Mouse (Mus musculus) ES-E14 (cell line): Measurements from ENCODE around the gene Pik3ap1. TPM values are rescaled to one million over a fixed set of nuclear protein-coding genes. Genes with fewer than 3 reads are reported as not detected.

Experiments
- DNase-seq: peaks from one replicate; pipeline ENCODE4 v3.0.0-alpha.2; 2013; ENCODE audit warnings: low read depth, low spot score
- H3K27ac ChIP-seq: 2 replicates; pipeline ENCODE4 v1.5.1; 2012; ENCODE audit warnings: low read depth, mild to moderate bottlenecking, low read length, moderate library complexity, mixed read lengths; ENCODE audit not compliant: poor library complexity, insufficient read depth, severe bottlenecking
- H3K36me3 ChIP-seq: 2 replicates; pipeline ENCODE4 v1.6.1; 2012; ENCODE audit warnings: mild to moderate bottlenecking, low read length, moderate library complexity, mixed read lengths; ENCODE audit not compliant: control insufficient read depth, poor library complexity, insufficient read depth, severe bottlenecking
- H3K4me1 ChIP-seq, 2 experiments: fragments of 150-350 bp in 1 of 2; sonication (generic) in 1 of 2; 2 replicates each; pipeline ENCODE4 v1.6.1; 2012; ENCODE audit warnings: low read length in 2 of 2, mild to moderate bottlenecking in 1 of 2, mixed read lengths in 1 of 2; ENCODE audit not compliant: control insufficient read depth in 2 of 2, insufficient read depth in 2 of 2, poor library complexity in 1 of 2
- H3K4me3 ChIP-seq, 2 experiments: fragments of 150-350 bp in 1 of 2; sonication (generic) in 1 of 2; 2 replicates each; pipeline ENCODE4 v1.5.1; 2012; ENCODE audit warnings: low read length in 2 of 2, low read depth in 1 of 2, mild to moderate bottlenecking in 1 of 2, mixed read lengths in 1 of 2; ENCODE audit not compliant: insufficient read depth in 1 of 2, poor library complexity in 1 of 2, severe bottlenecking in 1 of 2
- H3K9ac ChIP-seq: 2 replicates; pipeline ENCODE4 v1.6.1; 2012; ENCODE audit warnings: low read depth, mild to moderate bottlenecking, low read length, mixed read lengths; ENCODE audit not compliant: poor library complexity, insufficient read depth, severe bottlenecking
- H3K9me3 ChIP-seq: fragments of 150-350 bp; sonication (generic); 2 replicates; pipeline ENCODE4 v1.6.1; 2012; ENCODE audit warnings: low read depth, mild to moderate bottlenecking, low read length; ENCODE audit not compliant: control insufficient read depth, insufficient read depth
- CHD2 ChIP-seq: IDR thresholded peaks from 2 replicates; pipeline ENCODE4 v1.6.1; 2014; ENCODE audit warnings: mild to moderate bottlenecking, low read depth, low read length, inconsistent platforms
- HCFC1 ChIP-seq: IDR thresholded peaks from 2 replicates; pipeline ENCODE4 v1.6.1; 2012; ENCODE audit warnings: low read length, inconsistent platforms, borderline replicate concordance; ENCODE audit not compliant: insufficient read depth
- MAFK ChIP-seq: IDR thresholded peaks from 2 replicates; pipeline ENCODE4 v1.6.1; 2014; ENCODE audit warnings: mild to moderate bottlenecking, low read depth, low read length, inconsistent platforms; ENCODE audit not compliant: insufficient read depth
- ZC3H11A ChIP-seq: IDR thresholded peaks from 2 replicates; pipeline ENCODE4 v1.6.1; 2012; ENCODE audit warnings: low read depth, mild to moderate bottlenecking, inconsistent platforms, low read length, borderline replicate concordance
- ZNF384 ChIP-seq: IDR thresholded peaks from 2 replicates; pipeline ENCODE4 v1.6.1; 2012; ENCODE audit warnings: low read depth, low read length, inconsistent platforms
- in situ Hi-C, 2 experiments: fragments of 600-800 bp; cut with MboI; formaldehyde crosslinking; loops; one replicate each; pipeline ENCODE4 v1.15.1; 2025; ENCODE audit warnings: low sequenced_read_pairs in 2 of 2, inconsistent platforms in 1 of 2; ENCODE audit not compliant: unreplicated experiment in 2 of 2
- total RNA-seq: library from RNA; depleted of rRNA; stranded (reverse); fragments of 300-350 nt; gene quantifications from 2 replicates; pipeline ENCODE4 v1.2.3, GENCODE M21; 2012

Pik3ap1 gene
- total RNA-seq, 1 experiment, result 1.1 TPM

DNA sequence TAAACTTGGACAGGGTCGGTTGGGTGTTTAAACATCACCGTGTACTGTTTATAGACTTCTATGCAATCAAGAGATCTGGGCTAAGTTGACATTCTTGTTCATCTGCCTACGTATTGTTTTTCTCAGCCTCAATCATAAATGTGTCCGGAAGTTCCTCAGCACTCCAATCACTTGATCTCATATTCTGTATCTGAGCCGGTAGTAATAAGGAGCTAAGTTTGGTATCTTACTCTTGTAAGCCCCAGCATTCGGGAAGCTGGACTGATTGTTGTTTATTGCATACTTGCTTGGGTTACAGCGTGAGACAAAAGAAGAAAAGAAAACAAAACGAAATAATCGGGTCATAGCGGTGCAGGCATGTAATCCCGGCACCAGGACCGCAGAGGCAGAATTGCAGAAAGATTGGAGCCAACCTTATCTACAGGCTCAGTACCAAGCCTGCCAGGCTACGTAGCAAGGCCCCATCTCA is 120.5 kb downstream of the Pik3ap1 start:
- H3K27ac ChIP-seq, result peak overlapping the region; percentile 53; the same call in 1 of the 2 replicates

DNA sequence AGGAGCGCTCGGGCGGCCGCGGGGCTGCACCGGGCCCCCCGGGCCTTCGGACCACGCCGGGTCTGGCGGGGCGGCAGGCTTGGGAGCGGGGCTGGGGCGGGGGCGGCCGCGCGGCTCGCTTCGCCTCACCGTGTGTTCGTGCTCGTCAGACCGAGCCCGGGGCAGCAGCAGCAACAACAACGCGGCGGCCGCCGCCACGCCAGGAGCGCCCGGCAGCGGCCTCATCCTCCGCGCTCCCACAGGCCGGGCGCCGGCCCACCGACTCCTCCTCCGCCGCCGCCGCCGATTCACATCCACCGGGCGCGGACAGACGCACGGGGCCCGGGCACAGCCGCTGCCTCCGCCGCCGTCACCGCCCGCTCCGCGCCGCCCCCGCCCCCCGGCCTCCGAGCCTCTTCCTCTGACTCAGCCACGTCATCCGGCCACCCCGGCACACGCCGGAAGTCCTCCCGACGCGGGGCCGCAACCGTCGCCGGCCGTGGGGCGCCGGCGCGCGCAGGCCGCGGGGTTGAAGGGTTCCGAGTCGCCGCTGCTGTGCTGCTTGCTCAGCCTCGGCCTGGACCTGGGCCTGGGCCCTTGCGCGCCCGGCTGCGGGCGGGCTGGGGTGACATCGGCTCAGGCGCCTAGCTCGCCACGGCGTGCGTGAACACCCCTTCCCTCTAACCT is 121.1 kb downstream of the Pik3ap1 start, which contains the start of gene Tm9sf3:
Gene Tm9sf3, minus strand, starts transcription at position 368 of the 666 bp plus-strand sequence.
- Histone ChIP-seq H3K9ac (peak within 1 kb of the TSS; percentile 91), H3K4me3 (peak within 1 kb of the TSS; percentile 93 to 99), H3K36me3 (no peaks in the 10 kb centered on the region), H3K27ac (peak within 1 kb of the TSS; percentile 65), H3K4me1 (peaks cover 6 to 13% of the 10 kb centered on the region in 2 experiments), H3K9me3 (no peaks in the 10 kb centered on the region)
- in situ Hi-C loops, result no loop called here
- TF ChIP-seq HCFC1 (peak; percentile 61; the same call in 1 of the 2 replicates), ZC3H11A (no peak), CHD2 (no peak), ZNF384 (no peak)
- no peak for DNase-seq

More for the DNA sequence above, 120.5 kb downstream of the Pik3ap1 start:
- no peak for DNase-seq
- no peaks in the 10 kb centered on the region for H3K36me3 ChIP-seq
- no peaks in the 10 kb centered on the region for H3K9me3 ChIP-seq
- peak overlapping the region; percentile 93 to 99 for H3K4me3 ChIP-seq
- peak overlapping the region; percentile 91 for H3K9ac ChIP-seq
- peaks cover 6 to 13% of the 10 kb centered on the region in 2 experiments for H3K4me1 ChIP-seq
- in situ Hi-C loops, result no loop called here
- no peak for TF ChIP-seq MAFK
- TF ChIP-seq ZNF384, result no peak
- TF ChIP-seq HCFC1, result no peak
- no peak for TF ChIP-seq ZC3H11A
- no peak for TF ChIP-seq CHD2

GRCm38 (mm10) chr19:41262712-41263629 is 121.9 kb downstream of the Pik3ap1 start:
- no peaks in the 10 kb centered on the region for H3K36me3 ChIP-seq
- DNase-seq, result no peak
- peaks cover 6 to 13% of the 10 kb centered on the region in 2 experiments for H3K4me1 ChIP-seq
- TF ChIP-seq ZNF384, result no peak
- no peak for TF ChIP-seq ZC3H11A
- TF ChIP-seq MAFK, result no peak
- TF ChIP-seq HCFC1, result no peak
- TF ChIP-seq CHD2, result no peak
- H3K4me3 ChIP-seq, result peak overlapping the region; percentile 93 to 99
- H3K9me3 ChIP-seq, result no peaks in the 10 kb centered on the region
- H3K9ac ChIP-seq, result peak overlapping the region; percentile 91
- in situ Hi-C loops, result no loop called here
- peak overlapping the region; percentile 65 for H3K27ac ChIP-seq

DNA sequence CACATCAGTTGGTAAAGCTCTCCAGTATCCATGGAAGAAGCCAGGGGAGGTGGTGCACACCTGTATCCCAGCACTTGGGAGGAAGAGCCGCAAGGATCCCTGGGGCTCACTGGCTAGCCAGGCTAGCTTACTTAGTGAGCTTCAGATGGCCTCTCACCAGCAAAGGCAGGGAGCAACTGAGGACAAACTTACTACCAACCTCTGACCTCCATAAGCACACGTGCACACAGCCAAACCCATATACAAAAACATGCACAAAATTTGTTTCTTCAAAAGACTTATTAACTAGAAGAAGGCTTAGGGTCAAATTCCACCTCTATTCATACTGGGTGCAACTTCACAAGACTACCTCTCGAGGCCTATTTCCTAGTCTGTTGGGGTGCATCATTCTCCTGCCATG is 124.2 kb downstream of the Pik3ap1 start:
- Histone ChIP-seq H3K4me1 (peaks cover 2 to 6% of the 10 kb centered on the region in 2 experiments; a peak in 3 of 4 replicates), H3K9me3 (no peaks in the 10 kb centered on the region), H3K36me3 (peaks cover 2% of the 10 kb centered on the region; the same call in 1 of the 2 replicates), H3K27ac (no peak overlapping the region), H3K9ac (no peak overlapping the region), H3K4me3 (no peak overlapping the region)
- in situ Hi-C loops, result no loop called here
- no peak for DNase-seq
- no peak for TF ChIP-seq ZC3H11A
- no peak for TF ChIP-seq CHD2
- no peak for TF ChIP-seq MAFK
- no peak for TF ChIP-seq HCFC1
- TF ChIP-seq ZNF384, result no peak
